Mouse (Mus musculus) forebrain, embryonic 14.5 days (tissue): ENCODE measurements at regions not wholly inside any gene's neighbourhood (a gene's known extent, or its start where the extent isn't known, plus 50 kb on each side); places are given as distances from the start of the nearest gene placed in this dataset.

Experiments used
- ATAC-seq: fragments of 200-750 bp; cut with Nextera tagmentation; 2 replicates; pipeline ENCODE4 v1.8.0; 2017; ENCODE audit warnings: mild to moderate bottlenecking, moderate library complexity
- DNase-seq: peaks from one replicate; pipeline ENCODE4 v3.0.0-alpha.2; 2015; ENCODE audit warnings: low spot score
- H3K27ac ChIP-seq: fragments of 300-500 bp; sonication (generic); 2 replicates; pipeline ENCODE4 v1.5.1; 2014; ENCODE audit warnings: low read depth, mild to moderate bottlenecking, control low read depth, low read length, moderate library complexity
- H3K27me3 ChIP-seq: fragments of 300-500 bp; sonication (generic); replicated peaks from 2 replicates; pipeline ENCODE4 v1.6.1; 2014; ENCODE audit warnings: low read length, control low read depth, mixed read lengths; ENCODE audit not compliant: control insufficient read depth, insufficient read depth
- H3K36me3 ChIP-seq: fragments of 300-500 bp; sonication (generic); 2 replicates; pipeline ENCODE4 v1.6.1; 2014; ENCODE audit warnings: low read length, control low read depth; ENCODE audit not compliant: control insufficient read depth, insufficient read depth
- H3K4me1 ChIP-seq: fragments of 300-500 bp; sonication (generic); 2 replicates; pipeline ENCODE4 v1.6.1; 2014; ENCODE audit warnings: antibody characterized with exemption, low read length, control low read depth; ENCODE audit not compliant: control insufficient read depth, insufficient read depth
- H3K4me2 ChIP-seq: fragments of 300-500 bp; sonication (generic); 2 replicates; pipeline ENCODE4 v1.6.1; 2014; ENCODE audit warnings: mild to moderate bottlenecking, control low read depth, low read length
- H3K4me3 ChIP-seq: fragments of 300-500 bp; sonication (generic); 2 replicates; pipeline ENCODE4 v1.5.1; 2014; ENCODE audit warnings: low read depth, low read length, control low read depth
- H3K9ac ChIP-seq: fragments of 300-500 bp; sonication (generic); 2 replicates; pipeline ENCODE4 v1.6.1; 2014; ENCODE audit warnings: mild to moderate bottlenecking, low read length, control low read depth, moderate library complexity
- H3K9me3 ChIP-seq: fragments of 300-500 bp; sonication (generic); replicated peaks from 2 replicates; pipeline ENCODE4 v1.6.1; 2016; ENCODE audit warnings: low read length, control low read depth, mixed read lengths; ENCODE audit not compliant: control insufficient read depth
- WGBS: fragments of 180-500 bp; shearing (Covaris S2); extraction: QIAGEN DNeasy Blood & Tissue Kit; methylation state at CpG from one replicate; pipeline ENCODE4 v1.1.7; 2014; 5-methylcytosine and 5-hydroxymethylcytosine counted together

- DNase-seq (no peak), ATAC-seq (no peak)
- Histone ChIP-seq H3K9ac (no peak overlapping the region), H3K9me3 (no peaks in the 10 kb centered on the region), H3K4me1 (no peaks in the 10 kb centered on the region), H3K27ac (no peak overlapping the region), H3K4me2 (no peak overlapping the region), H3K4me3 (no peak overlapping the region), H3K36me3 (no peaks in the 10 kb centered on the region), H3K27me3 (no peaks in the 10 kb centered on the region; the same call in 1 of the 2 replicates)
- WGBS = 72% methylated on average over 1 of the region's 1 CpGs
Observed at GRCm38 (mm10) chr3:14999411-14999810, 113.3 kb downstream of the Car2 start.

GRCm38 (mm10) chr3:14999914-15000313, 113.8 kb downstream of the Car2 start:
- H3K4me3 ChIP-seq = no peak overlapping the region
- no peak for DNase-seq
- H3K4me2 ChIP-seq = no peak overlapping the region
- no peaks in the 10 kb centered on the region; the same call in 1 of the 2 replicates for H3K27me3 ChIP-seq
- H3K9me3 ChIP-seq = no peaks in the 10 kb centered on the region
- no peak for ATAC-seq
- no peaks in the 10 kb centered on the region for H3K4me1 ChIP-seq
- no peaks in the 10 kb centered on the region for H3K36me3 ChIP-seq
- H3K9ac ChIP-seq = no peak overlapping the region
- no peak overlapping the region for H3K27ac ChIP-seq

GRCm38 (mm10) chr3:15000657-15001056, 114.6 kb downstream of the Car2 start:
- DNase-seq = no peak
- no peak for ATAC-seq
- WGBS = 4% methylated on average over 3 of the region's 3 CpGs
- Histone ChIP-seq H3K9me3 (no peaks in the 10 kb centered on the region), H3K4me3 (no peak overlapping the region), H3K27me3 (no peaks in the 10 kb centered on the region; the same call in 1 of the 2 replicates), H3K4me2 (no peak overlapping the region), H3K4me1 (no peaks in the 10 kb centered on the region), H3K36me3 (no peaks in the 10 kb centered on the region), H3K9ac (no peak overlapping the region), H3K27ac (no peak overlapping the region)

GRCm38 (mm10) chr3:15007821-15008220, 121.7 kb downstream of the Car2 start:
- no peaks in the 10 kb centered on the region for H3K36me3 ChIP-seq
- no peaks in the 10 kb centered on the region for H3K4me1 ChIP-seq
- DNase-seq (no peak), ATAC-seq (no peak)
- no peak overlapping the region for H3K4me3 ChIP-seq
- no peaks in the 10 kb centered on the region; the same call in 1 of the 2 replicates for H3K27me3 ChIP-seq
- H3K4me2 ChIP-seq = no peak overlapping the region
- H3K9me3 ChIP-seq = no peaks in the 10 kb centered on the region
- no peak overlapping the region for H3K27ac ChIP-seq
- 82% methylated on average over 3 of the region's 3 CpGs for WGBS
- H3K9ac ChIP-seq = no peak overlapping the region

GRCm38 (mm10) chr3:15008501-15008900, 122.4 kb downstream of the Car2 start:
- Histone ChIP-seq H3K36me3 (no peaks in the 10 kb centered on the region), H3K4me3 (no peak overlapping the region), H3K4me1 (no peaks in the 10 kb centered on the region), H3K4me2 (no peak overlapping the region), H3K9ac (no peak overlapping the region), H3K9me3 (no peaks in the 10 kb centered on the region), H3K27ac (no peak overlapping the region), H3K27me3 (no peaks in the 10 kb centered on the region)
- ATAC-seq (no peak), DNase-seq (no peak)
- 85% methylated on average over 1 of the region's 1 CpGs for WGBS

- H3K27me3 ChIP-seq = no peaks in the 10 kb centered on the region
- 88% methylated on average over 2 of the region's 2 CpGs for WGBS
- DNase-seq (no peak), ATAC-seq (no peak)
- H3K9me3 ChIP-seq = no peaks in the 10 kb centered on the region
- no peaks in the 10 kb centered on the region for H3K36me3 ChIP-seq
- H3K4me3 ChIP-seq = no peak overlapping the region
- no peak overlapping the region for H3K27ac ChIP-seq
- H3K4me2 ChIP-seq = no peak overlapping the region
- H3K4me1 ChIP-seq = no peaks in the 10 kb centered on the region
- H3K9ac ChIP-seq = no peak overlapping the region
Observed at GRCm38 (mm10) chr3:15009747-15010146, 123.7 kb downstream of the Car2 start.

GRCm38 (mm10) chr3:15016621-15017020, 130.5 kb downstream of the Car2 start:
- Histone ChIP-seq H3K4me2 (no peak overlapping the region), H3K4me3 (no peak overlapping the region), H3K4me1 (no peaks in the 10 kb centered on the region), H3K27me3 (no peaks in the 10 kb centered on the region), H3K9me3 (no peaks in the 10 kb centered on the region), H3K36me3 (no peaks in the 10 kb centered on the region), H3K9ac (no peak overlapping the region), H3K27ac (no peak overlapping the region)
- WGBS = 42% methylated on average over 1 of the region's 1 CpGs
- no peak for DNase-seq
- ATAC-seq = no peak

- 88% methylated on average over 2 of the region's 2 CpGs for WGBS
- H3K4me2 ChIP-seq = no peak overlapping the region
- DNase-seq (no peak), ATAC-seq (no peak)
- H3K4me1 ChIP-seq = no peaks in the 10 kb centered on the region
- no peaks in the 10 kb centered on the region for H3K36me3 ChIP-seq
- H3K27ac ChIP-seq = no peak overlapping the region
- no peak overlapping the region for H3K9ac ChIP-seq
- H3K9me3 ChIP-seq = no peaks in the 10 kb centered on the region
- no peak overlapping the region for H3K4me3 ChIP-seq
- no peaks in the 10 kb centered on the region for H3K27me3 ChIP-seq
Observed at GRCm38 (mm10) chr3:15022773-15023172, 136.7 kb downstream of the Car2 start.

- Histone ChIP-seq H3K4me1 (no peaks in the 10 kb centered on the region), H3K9me3 (no peaks in the 10 kb centered on the region), H3K4me2 (no peak overlapping the region), H3K9ac (no peak overlapping the region), H3K4me3 (no peak overlapping the region), H3K27ac (no peak overlapping the region), H3K36me3 (no peaks in the 10 kb centered on the region), H3K27me3 (no peaks in the 10 kb centered on the region)
- DNase-seq (no peak), ATAC-seq (no peak)
- WGBS = 87% methylated on average over 7 of the region's 7 CpGs
Observed at GRCm38 (mm10) chr3:15040866-15041528, 154.9 kb downstream of the Car2 start.
